In genomic region chr13:73764256-73764775, GRCm38 (mm10) we compare ENCODE assay signal across 7 mouse cellular contexts. TPM values are rescaled to one million over a fixed set of nuclear protein-coding genes. Genes with fewer than 3 reads are reported as not detected.
DNase-seq lines count a peak whose midpoint lies in the region; ATAC-seq and TF ChIP-seq lines count a peak whose summit lies in the region.

No protein-coding gene starts in this region.

- no peak for DNase-seq in G1E (ENCODE audit: low spot score)
- DNase-seq in heart, postnatal 0 days (ENCODE audit: low spot score), result peak; percentile 36
- DNase-seq in limb, embryonic 10.5 days (ENCODE audit: low spot score), result no peak
- no peak for DNase-seq in left cerebral cortex, adult 8-10 months (ENCODE audit: low spot score in 2 of 2)
- no peak for DNase-seq in MN1 (ENCODE audit: low spot score)

- H3K27ac ChIP-seq in bone marrow macrophage, adult 2 months (ENCODE audit: insufficient read depth, low read depth, low read length), result peak overlapping the region; percentile 70
- peak overlapping the region; percentile 94 for H3K27ac ChIP-seq in heart, postnatal 0 days (ENCODE audit: low read depth)
- peak overlapping the region; percentile 91 for H3K27ac ChIP-seq in limb, embryonic 10.5 days
- H3K27ac ChIP-seq in midbrain, embryonic 16.5 days (ENCODE audit: low read length), result no peak overlapping the region

- no peak for TF ChIP-seq EP300 in heart, postnatal 0 days (IDR thresholded peaks at IDR 0.05; ENCODE audit: low read depth)

- WGBS in heart, postnatal 0 days, result 2% methylated on average over 11 of the region's 11 CpGs
- 2% methylated on average over 11 of the region's 11 CpGs for WGBS in limb, embryonic 10.5 days
- 2% methylated on average over 11 of the region's 11 CpGs for WGBS in midbrain, embryonic 16.5 days

- H3K27me3 ChIP-seq in G1E (ENCODE audit: insufficient read depth, low read length), result peaks cover 21% of the 10 kb centered on the region
- H3K27me3 ChIP-seq in heart, postnatal 0 days (ENCODE audit: control insufficient read depth, insufficient read depth, low read length), result no peaks in the 10 kb centered on the region
- H3K27me3 ChIP-seq in limb, embryonic 10.5 days (ENCODE audit: low read depth, poor library complexity, severe bottlenecking), result no peaks in the 10 kb centered on the region
- no peaks in the 10 kb centered on the region; the same call in 1 of the 2 replicates for H3K27me3 ChIP-seq in midbrain, embryonic 16.5 days (ENCODE audit: control insufficient read depth, insufficient read depth, low read depth, low read length)

- H3K4me1 ChIP-seq in G1E (ENCODE audit: insufficient read depth, low read depth, low read length), result peaks cover 10% of the 10 kb centered on the region; the same call in 1 of the 2 replicates
- peaks cover 38% of the 10 kb centered on the region for H3K4me1 ChIP-seq in bone marrow macrophage, adult 2 months (ENCODE audit: control insufficient read depth, insufficient read depth, low read length)
- H3K4me1 ChIP-seq in heart, postnatal 0 days (ENCODE audit: control insufficient read depth, insufficient read depth), result peaks cover 50% of the 10 kb centered on the region
- H3K4me1 ChIP-seq in limb, embryonic 10.5 days, result peaks cover 50% of the 10 kb centered on the region
- H3K4me1 ChIP-seq in midbrain, embryonic 16.5 days (ENCODE audit: control insufficient read depth, insufficient read depth, low read length), result peaks cover 17% of the 10 kb centered on the region

- no peak for ATAC-seq in G1E (ENCODE audit: extremely low read depth, insufficient number of reproducible peaks, low FRiP score, poor library complexity, severe bottlenecking)
- ATAC-seq in heart, postnatal 0 days (ENCODE audit: insufficient read depth, low read depth), result no peak
- 0 out of 2 replicates have a peak, but pooled peaks have one; percentile 25 for ATAC-seq in midbrain, embryonic 16.5 days

- H3K9ac ChIP-seq in heart, postnatal 0 days (replicated peaks; ENCODE audit: low read depth, low read length), result peak overlapping the region; percentile 86
- peak overlapping the region; percentile 67 for H3K9ac ChIP-seq in midbrain, embryonic 16.5 days (ENCODE audit: low read depth, low read length)

- H3K4me2 ChIP-seq in heart, postnatal 0 days (ENCODE audit: low read depth, low read length), result peak overlapping the region; percentile 97
- peak overlapping the region; percentile 97 for H3K4me2 ChIP-seq in midbrain, embryonic 16.5 days (ENCODE audit: low read length)

- TF ChIP-seq CTCF in G1E (IDR thresholded peaks at IDR 0.05; ENCODE audit: low read depth, low read length), result no peak
- TF ChIP-seq CTCF in bone marrow macrophage, adult 2 months (IDR thresholded peaks at IDR 0.05; ENCODE audit: low read depth, low read length), result no peak
- TF ChIP-seq CTCF in heart, postnatal 0 days (IDR thresholded peaks at IDR 0.05; ENCODE audit: low read depth), result no peak

- H3K36me3 ChIP-seq in G1E (replicated peaks), result no peaks in the 10 kb centered on the region
- no peaks in the 10 kb centered on the region for H3K36me3 ChIP-seq in heart, postnatal 0 days (replicated peaks; ENCODE audit: control insufficient read depth, insufficient read depth, low read length)
- peaks cover 32% of the 10 kb centered on the region for H3K36me3 ChIP-seq in limb, embryonic 10.5 days
- H3K36me3 ChIP-seq in midbrain, embryonic 16.5 days (ENCODE audit: control insufficient read depth, insufficient read depth, low read length), result no peaks in the 10 kb centered on the region

- peak overlapping the region; percentile 64 for H3K4me3 ChIP-seq in G1E (ENCODE audit: low read depth, low read length)
- H3K4me3 ChIP-seq in bone marrow macrophage, adult 2 months (ENCODE audit: insufficient read depth, low read length), result peak overlapping the region; percentile 72
- H3K4me3 ChIP-seq in heart, postnatal 0 days (ENCODE audit: low read depth, low read length), result peak overlapping the region; percentile 85
- peak overlapping the region; percentile 82 for H3K4me3 ChIP-seq in limb, embryonic 10.5 days
- peak overlapping the region; percentile 60 for H3K4me3 ChIP-seq in midbrain, embryonic 16.5 days (ENCODE audit: low read depth, low read length)

- H3K9me3 ChIP-seq in G1E (replicated peaks), result no peaks in the 10 kb centered on the region
- no peaks in the 10 kb centered on the region for H3K9me3 ChIP-seq in heart, postnatal 0 days (replicated peaks; ENCODE audit: control insufficient read depth, low read length)
- no peaks in the 10 kb centered on the region for H3K9me3 ChIP-seq in limb, embryonic 10.5 days (replicated peaks)
- no peaks in the 10 kb centered on the region for H3K9me3 ChIP-seq in midbrain, embryonic 16.5 days (replicated peaks; ENCODE audit: control insufficient read depth, low read length, poor library complexity, severe bottlenecking)

- no peak for TF ChIP-seq POLR2A in bone marrow macrophage, adult 2 months (IDR thresholded peaks at IDR 0.05; ENCODE audit: borderline replicate concordance, low read depth, low read length)

RNA-seq across cellular contexts. Expression of gene Slc12a7, which starts 31.4 kb away (rescaled TPM):
- total RNA-seq in G1E (2014; fragmentation: Nextera tagmentation), result 1.6 and 3.7 TPM in 2 replicates
- total RNA-seq in G1E (2017), result 0.70 and 0.82 TPM in 2 replicates
- 0.46 and 0.76 TPM in 2 replicates for polyA plus RNA-seq in G1E (2012)
- 50.6 and 53.9 TPM in 2 replicates for polyA plus RNA-seq in bone marrow macrophage, adult 2 months (2012; ENCODE audit: insufficient read depth, insufficient read length, missing spikeins)
- 79.3 and 94.6 TPM in 2 replicates for total RNA-seq in heart, postnatal 0 days (2014; rRNA removed; ENCODE audit: low replicate concordance)
- polyA plus RNA-seq in heart, postnatal 0 days (2015; fragmentation: Nextera tagmentation; extraction: Ambion mirVana), result 32.7 and 34.4 TPM in 2 replicates
- 49.5 and 59.6 TPM in 2 replicates for polyA plus RNA-seq in limb, embryonic 10.5 days (2016; fragmentation: Nextera tagmentation; extraction: Ambion mirVana)
- 7.5 and 9.6 TPM in 2 replicates for polyA plus RNA-seq in midbrain, embryonic 16.5 days (2015; fragmentation: Nextera tagmentation; extraction: Ambion mirVana)
- total RNA-seq in left cerebral cortex, adult 8-10 months (2022), result 10 to 100 TPM in 1 of 4 experiments, 1 to 10 TPM in 3; 3.5 to 10.8 (median 5.5) TPM

RNA-seq across cellular contexts. Expression of gene Slc6a19, which starts 59.7 kb away (rescaled TPM):
- total RNA-seq in G1E (2014; fragmentation: Nextera tagmentation) (not detected in 2 replicates), G1E (2017) (0.12 and 0.22 TPM in 2 replicates)
- not detected in 2 replicates for polyA plus RNA-seq in G1E (2012)
- polyA plus RNA-seq in bone marrow macrophage, adult 2 months (2012; ENCODE audit: insufficient read depth, insufficient read length, missing spikeins), result not detected in 2 replicates
- total RNA-seq in heart, postnatal 0 days (2014; rRNA removed; ENCODE audit: low replicate concordance), result 0.35 TPM in 1 of 2 replicates, not detected in the other
- polyA plus RNA-seq in heart, postnatal 0 days (2015; fragmentation: Nextera tagmentation; extraction: Ambion mirVana), result not detected in 2 replicates
- not detected in 2 replicates for polyA plus RNA-seq in limb, embryonic 10.5 days (2016; fragmentation: Nextera tagmentation; extraction: Ambion mirVana)
- 0.11 and 0.30 TPM in 2 replicates for polyA plus RNA-seq in midbrain, embryonic 16.5 days (2015; fragmentation: Nextera tagmentation; extraction: Ambion mirVana)
- under 1 TPM in 2 of 4 experiments, not detected in 2; 0.17 to 0.18 TPM for total RNA-seq in left cerebral cortex, adult 8-10 months (2022)
